Mouse (Mus musculus) stomach, adult 2 months (tissue): ENCODE data around the gene Wdcp. TPM values are rescaled to one million over a fixed set of nuclear protein-coding genes. Genes with fewer than 3 reads are reported as not detected.

Experiments used
- polyA plus RNA-seq: library from polyadenylated mRNA; depleted of rRNA; stranded (reverse); fragments of >200 nt; gene quantifications from 2 replicates; pipeline ENCODE4 v1.2.3, GENCODE M21; 2012; rRNA removed

The Wdcp gene
- 0.69 and 1.7 TPM in 2 replicates for polyA plus RNA-seq

DNA sequence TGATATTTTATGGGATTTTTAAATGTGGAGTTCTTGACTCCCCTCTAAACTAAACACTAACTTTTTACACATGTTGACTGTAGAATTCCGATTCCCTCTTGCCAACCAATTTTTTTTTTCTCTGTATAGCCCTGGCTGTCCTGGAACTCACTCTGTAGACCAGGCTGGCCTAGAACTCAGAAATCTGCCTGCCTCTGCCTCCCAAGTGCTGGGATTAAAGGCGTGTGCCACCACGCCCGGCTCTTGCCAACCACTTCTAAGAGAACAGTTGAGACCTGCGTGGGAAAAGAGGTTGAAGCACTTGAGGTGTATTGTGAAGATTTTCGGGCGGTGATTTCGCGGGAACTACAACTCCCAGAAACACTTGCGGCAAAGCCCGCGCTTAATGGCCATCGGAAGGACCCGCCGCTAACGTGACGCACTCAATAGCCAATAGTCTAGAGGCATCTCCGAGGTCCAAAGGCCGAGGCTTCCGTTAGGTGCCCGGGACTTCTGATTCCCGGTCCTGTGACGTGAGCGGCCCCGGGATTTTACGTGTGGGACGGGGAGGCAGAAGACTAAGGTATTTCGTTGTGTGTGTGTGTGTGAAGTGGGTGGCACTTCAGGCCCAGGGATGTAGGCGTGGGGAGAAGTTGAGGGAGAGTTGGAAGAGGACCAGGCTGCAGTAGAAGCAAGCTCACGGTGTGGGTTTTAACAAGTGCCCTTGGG is at the start of gene Wdcp:
Gene Wdcp, plus strand, starts transcription at position 414 of the 708 bp plus-strand sequence.

DNA sequence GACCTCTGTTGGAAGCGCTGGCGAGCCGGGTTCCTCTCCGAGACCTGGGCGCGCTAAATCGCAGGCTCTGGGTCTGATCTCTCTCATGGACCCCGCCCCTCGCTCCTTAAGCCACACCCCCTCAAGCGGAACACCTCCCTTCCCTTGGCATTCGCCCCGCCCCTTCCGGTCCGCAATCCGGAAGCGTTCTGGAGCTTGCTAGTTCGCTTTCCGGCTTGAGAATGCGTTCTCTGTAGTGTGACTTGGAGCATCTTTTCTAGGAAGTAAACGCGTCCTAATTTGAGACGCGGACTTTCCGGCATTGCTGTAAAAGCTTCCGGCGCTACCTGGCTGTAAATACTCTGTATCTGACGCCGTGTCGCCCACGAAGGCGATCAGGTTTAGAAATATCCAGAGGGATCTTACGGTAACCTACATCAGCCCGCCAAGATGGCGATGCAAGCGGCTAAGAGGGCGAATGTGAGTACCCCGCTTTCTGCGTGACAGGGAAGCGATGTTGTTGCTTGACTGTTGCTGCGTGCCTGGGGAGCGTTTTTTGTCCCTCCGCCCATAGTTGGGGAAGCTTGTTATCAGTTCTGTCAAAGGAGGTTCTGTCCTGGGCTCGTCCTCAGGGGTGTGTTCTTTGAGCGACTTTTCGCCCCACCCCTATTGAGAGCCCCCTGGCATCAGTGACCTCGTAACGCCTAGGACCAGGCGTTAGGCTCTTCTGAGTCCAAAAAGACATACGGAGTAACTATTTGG is 25.6 kb upstream of the Wdcp start, which contains the start of gene Sf3b6:
Gene Sf3b6, plus strand, starts transcription at position 184 of the 741 bp plus-strand sequence.

DNA sequence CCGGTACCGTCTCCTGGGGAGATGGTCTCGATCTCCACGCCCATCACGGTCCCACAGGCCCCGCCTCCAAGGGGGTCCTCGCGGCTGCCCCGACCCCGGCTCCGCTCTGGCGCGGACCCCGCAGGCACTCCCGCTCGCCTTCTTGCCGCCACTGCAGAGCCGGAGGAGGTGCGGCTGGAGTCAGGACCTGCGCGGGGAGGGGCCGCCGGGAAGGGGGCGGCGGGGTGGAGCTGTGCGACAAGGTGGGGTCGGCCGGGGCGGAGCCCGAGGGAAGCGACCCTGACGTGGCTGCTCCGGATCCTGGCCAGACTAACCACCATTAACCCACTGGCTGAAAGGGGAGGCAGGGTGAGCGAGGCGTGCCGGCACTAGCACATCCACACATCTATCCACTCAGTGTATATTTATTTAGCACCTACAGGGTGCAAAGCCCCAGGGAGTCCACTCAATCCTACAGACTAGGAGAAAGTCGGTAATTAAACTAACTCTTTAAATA is 1.7 kb upstream of the Wdcp start, which contains the start of gene Fkbp1b:
Gene Fkbp1b, minus strand, starts transcription at position 200 of the 496 bp plus-strand sequence.

DNA sequence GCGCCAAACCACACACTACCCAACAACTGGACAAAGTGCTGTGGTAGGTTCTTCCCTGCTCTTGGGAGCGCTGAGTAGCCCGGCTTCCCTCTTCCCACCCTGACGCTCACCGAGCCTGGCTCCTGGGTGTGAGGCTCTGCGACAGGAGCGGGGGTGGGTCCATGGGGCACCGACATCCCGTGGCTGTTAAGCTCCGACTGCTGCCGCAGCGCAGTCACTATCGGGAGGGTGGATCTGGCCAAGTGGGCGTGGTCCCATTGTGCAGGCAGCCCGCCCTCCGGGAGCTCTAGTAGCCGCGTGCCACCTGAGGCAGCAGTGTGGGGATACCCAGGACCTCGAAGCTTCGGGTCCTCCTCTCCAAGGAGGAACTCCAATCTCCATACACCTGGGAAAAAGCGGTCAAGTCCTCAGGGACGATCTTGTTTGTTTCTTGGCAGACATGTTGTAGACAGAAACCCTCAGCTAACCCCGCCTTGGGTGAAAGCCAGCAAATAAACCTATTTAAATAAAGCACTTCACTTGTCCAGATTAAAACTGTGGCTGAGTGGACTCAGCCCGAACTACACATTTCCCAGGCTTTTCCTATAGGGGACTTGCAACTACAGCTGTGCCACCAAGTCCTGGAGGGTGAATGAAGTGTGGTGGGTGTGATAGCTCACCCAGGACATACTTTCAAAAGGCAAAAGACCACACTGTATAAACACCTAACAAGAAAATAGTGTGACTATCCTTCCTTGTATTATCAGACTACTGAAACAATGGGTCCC is 31.2 kb downstream of the Wdcp start, which contains the start of gene Mfsd2b:
Gene Mfsd2b, minus strand, starts transcription at position 199 of the 767 bp plus-strand sequence.

DNA sequence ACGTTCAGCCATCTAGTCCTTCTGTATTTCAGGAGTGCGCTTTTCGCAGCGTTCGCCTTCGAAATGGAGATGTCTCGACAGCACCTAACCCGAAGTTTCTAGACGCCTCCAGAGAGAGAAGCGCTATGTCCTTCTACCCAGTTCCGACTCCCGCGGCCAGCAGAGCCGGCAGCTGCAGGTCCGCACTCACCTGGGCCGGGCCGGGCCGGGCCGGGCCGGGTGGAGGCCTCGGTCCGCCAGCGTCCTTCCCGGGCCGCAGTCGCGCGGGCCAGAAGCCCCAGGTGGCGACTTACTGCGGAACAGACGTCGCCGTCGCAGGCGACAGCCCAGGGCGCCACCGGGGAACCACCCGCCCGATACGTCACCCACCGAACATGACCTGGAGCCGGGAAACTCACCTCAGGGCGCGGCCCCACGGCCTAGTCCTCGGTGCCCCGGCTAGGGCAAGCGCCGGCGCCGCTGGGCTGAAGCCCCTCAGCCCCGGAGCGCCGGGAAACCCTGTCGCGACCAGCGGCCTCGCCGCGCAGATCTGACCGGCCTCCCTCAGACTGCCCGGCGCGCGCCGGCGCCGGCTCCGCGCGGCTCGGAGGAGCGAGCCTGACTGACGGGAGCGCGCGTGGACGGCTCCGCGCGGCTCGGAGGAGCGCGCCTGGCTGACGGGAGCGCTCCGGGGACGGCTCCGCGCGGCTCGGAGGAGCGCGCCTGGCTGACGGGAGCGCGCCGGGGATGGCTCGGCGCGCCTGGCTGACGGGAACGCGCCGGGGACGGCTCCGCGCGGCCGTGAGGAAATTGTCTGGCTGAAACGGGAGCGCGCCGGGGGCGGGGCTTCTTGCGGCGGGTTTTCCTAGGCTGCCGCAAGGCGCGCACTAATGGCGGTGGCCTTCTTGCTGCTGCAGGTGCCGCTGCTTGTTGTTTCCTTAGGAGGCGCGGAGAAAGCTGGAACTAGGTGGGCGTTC is 64.1 kb downstream of the Wdcp start, which contains the start of gene Ubxn2a:
Gene Ubxn2a, minus strand, starts transcription at position 755 of the 956 bp plus-strand sequence.

Other genes starting within 250 kb of the Wdcp start
- gene Fam228a, start 104.9 kb upstream of the Wdcp start, polyA plus RNA-seq, result 0.02 TPM in 1 of 2 replicates, not detected in the other
- 0.05 TPM in 1 of 2 replicates, not detected in the other for gene Pfn4, start 74.3 kb upstream of the Wdcp start, polyA plus RNA-seq
- gene Fam228b, start 74.0 kb upstream of the Wdcp start, polyA plus RNA-seq, result 0.03 and 0.06 TPM in 2 replicates
- gene Sf3b6, start 25.8 kb upstream of the Wdcp start, polyA plus RNA-seq, result 7.9 and 15.4 TPM in 2 replicates
- 1.8 and 2.8 TPM in 2 replicates for gene Fkbp1b, start 1.7 kb upstream of the Wdcp start, polyA plus RNA-seq
- gene Mfsd2b, start 31.1 kb downstream of the Wdcp start, polyA plus RNA-seq, result 0.55 and 0.87 TPM in 2 replicates
- gene Ubxn2a, start 64.4 kb downstream of the Wdcp start, polyA plus RNA-seq, result 2.9 and 3.2 TPM in 2 replicates
- 4.9 and 5.4 TPM in 2 replicates for gene Atad2b, start 74.0 kb downstream of the Wdcp start, polyA plus RNA-seq